In genomic region chr15:99125711-99126080, GRCm38 (mm10) we compare ENCODE assay signal across 8 mouse cellular contexts. TPM values are rescaled to one million over a fixed set of nuclear protein-coding genes. Genes with fewer than 3 reads are reported as not detected.
A peak's percentile ranks its signal among the peaks of the same experiment; 100 is the strongest.
DNase-seq lines count a peak whose midpoint lies in the region; ATAC-seq and TF ChIP-seq lines count a peak whose summit lies in the region.

Spats2 (plus strand) TSS chr15:99125916.

- H3K36me3 ChIP-seq in neural tube, embryonic 11.5 days (ENCODE audit: control insufficient read depth, insufficient read depth, low read length), result no peaks in the 10 kb centered on the region
- H3K36me3 ChIP-seq in hindbrain, embryonic 15.5 days, result no peaks in the 10 kb centered on the region
- H3K36me3 ChIP-seq in liver, postnatal 0 days (replicated peaks; ENCODE audit: insufficient read depth, low read length), result no peaks in the 10 kb centered on the region

- H3K9ac ChIP-seq in neural tube, embryonic 11.5 days (ENCODE audit: low read length), result peak within 1 kb of the TSS; percentile 83
- H3K9ac ChIP-seq in hindbrain, embryonic 15.5 days, result peak within 1 kb of the TSS; percentile 62
- peak within 1 kb of the TSS; percentile 80 for H3K9ac ChIP-seq in liver, postnatal 0 days (replicated peaks)

- TF ChIP-seq CTCF in liver, postnatal 0 days (IDR thresholded peaks at IDR 0.05; ENCODE audit: low read depth), result no peak

- H3K9me3 ChIP-seq in neural tube, embryonic 11.5 days (ENCODE audit: control insufficient read depth, low read length), result no peaks in the 10 kb centered on the region
- no peaks in the 10 kb centered on the region for H3K9me3 ChIP-seq in hindbrain, embryonic 15.5 days
- H3K9me3 ChIP-seq in liver, postnatal 0 days (ENCODE audit: low read length), result no peaks in the 10 kb centered on the region

- H3K27ac ChIP-seq in neural tube, embryonic 11.5 days (ENCODE audit: low read depth, low read length), result peak within 1 kb of the TSS; percentile 96
- H3K27ac ChIP-seq in hindbrain, embryonic 15.5 days (replicated peaks), result peak within 1 kb of the TSS; percentile 96
- peak within 1 kb of the TSS; percentile 85 for H3K27ac ChIP-seq in liver, postnatal 0 days (ENCODE audit: low read depth)

- no peak for ATAC-seq in neural tube, embryonic 11.5 days (ENCODE audit: insufficient read depth, low FRiP score, low TSS enrichment)
- no peak for ATAC-seq in hindbrain, embryonic 15.5 days (ENCODE audit: low FRiP score, low read depth)
- peak; percentile 9; the same call in 1 of the 2 replicates for ATAC-seq in liver, postnatal 0 days
- no peak for ATAC-seq in megakaryocyte-erythroid progenitor cell, adult 5-6 weeks (replicated peaks; ENCODE audit: low FRiP score, low TSS enrichment, poor library complexity, severe bottlenecking)

- no peaks in the 10 kb centered on the region for H3K27me3 ChIP-seq in neural tube, embryonic 11.5 days (ENCODE audit: control insufficient read depth, insufficient read depth, low read length)
- no peaks in the 10 kb centered on the region for H3K27me3 ChIP-seq in hindbrain, embryonic 15.5 days
- H3K27me3 ChIP-seq in liver, postnatal 0 days (ENCODE audit: insufficient read depth, low read length), result peaks cover 4% of the 10 kb centered on the region; the same call in 1 of the 2 replicates

- peak within 1 kb of the TSS; percentile 68 for H3K4me2 ChIP-seq in neural tube, embryonic 11.5 days (ENCODE audit: low read depth)
- peak within 1 kb of the TSS; percentile 86 for H3K4me2 ChIP-seq in hindbrain, embryonic 15.5 days
- peak within 1 kb of the TSS; percentile 85 for H3K4me2 ChIP-seq in liver, postnatal 0 days (ENCODE audit: low read depth, low read length)

- WGBS in neural tube, embryonic 11.5 days, result 2% methylated on average over 12 of the region's 12 CpGs
- 2% methylated on average over 12 of the region's 12 CpGs for whole genome bisulfite sequencing in hindbrain, embryonic 15.5 days
- WGBS in liver, postnatal 0 days (ENCODE audit: insufficient replicate concordance), result 2% methylated on average over 12 of the region's 12 CpGs

- peaks cover 11% of the 10 kb centered on the region; the same call in 1 of the 2 replicates for H3K4me1 ChIP-seq in neural tube, embryonic 11.5 days (ENCODE audit: control insufficient read depth, insufficient read depth, low read length)
- H3K4me1 ChIP-seq in hindbrain, embryonic 15.5 days (replicated peaks), result peaks cover 34% of the 10 kb centered on the region
- peaks cover 7% of the 10 kb centered on the region; the same call in 1 of the 2 replicates for H3K4me1 ChIP-seq in liver, postnatal 0 days (ENCODE audit: insufficient read depth)

- no peak for DNase-seq in adrenal gland, adult 18-20 months (ENCODE audit: low spot score in 2 of 2)
- DNase-seq in adrenal gland, adult (ENCODE audit: inconsistent age in 2 of 2, low spot score in 1 of 2), result no peak
- no peak for DNase-seq in neural tube, embryonic 11.5 days (ENCODE audit: low spot score)
- DNase-seq in neural tube, embryonic 10.5 days (ENCODE audit: extremely low spot score, low spot score), result no peak
- DNase-seq in liver, postnatal 0 days, result no peak
- DNase-seq in frontal cortex, postnatal 25 days (ENCODE audit: low spot score in 2 of 2), result no peak

- TF ChIP-seq EP300 in liver, postnatal 0 days (IDR thresholded peaks at IDR 0.05; ENCODE audit: low read depth), result no peak

- peak within 1 kb of the TSS; percentile 80 for H3K4me3 ChIP-seq in neural tube, embryonic 11.5 days (ENCODE audit: low read depth, low read length)
- peak within 1 kb of the TSS; percentile 85 for H3K4me3 ChIP-seq in hindbrain, embryonic 15.5 days
- H3K4me3 ChIP-seq in liver, postnatal 0 days (ENCODE audit: low read depth, low read length), result peak within 1 kb of the TSS; percentile 68

RNA-seq across cellular contexts. Expression of gene Spats2, which starts in this region (rescaled TPM):
- total RNA-seq in adrenal gland, adult 18-20 months (2021), result 10 to 100 TPM; 10.4 to 10.6 TPM
- polyA plus RNA-seq in neural tube, embryonic 11.5 days (2014; fragmentation: Nextera tagmentation; extraction: Ambion mirVana), result 63.3 and 63.7 TPM in 2 replicates
- polyA plus RNA-seq in hindbrain, embryonic 15.5 days (2015; fragmentation: Nextera tagmentation; extraction: Ambion mirVana), result 32.3 and 34.9 TPM in 2 replicates
- 4.0 and 4.7 TPM in 2 replicates for polyA plus RNA-seq in liver, postnatal 0 days (2015; fragmentation: Nextera tagmentation; extraction: Ambion mirVana)
- total RNA-seq in megakaryocyte-erythroid progenitor cell, adult 5-6 weeks (2014; fragmentation: Nextera tagmentation), result not detected in 2 replicates
- total RNA-seq in megakaryocyte-erythroid progenitor cell, adult 5-6 weeks (2017), result 0.61 TPM in 1 of 2 replicates, not detected in the other

Comparison
In these comparisons a context has a peak if more than half of its experiments do, and no peak if none do; other contexts are left out.
1. RNA of gene Spats2 (total RNA-seq): 10.4 to 10.6 TPM in adrenal gland, adult 18-20 months; 0.61 TPM in megakaryocyte-erythroid progenitor cell, adult 5-6 weeks; every median in the first group is over 4 times any median in the second.
2. Peak in every context shown above with its lines, with median percentiles within 50 percentile points of each other: H3K27ac ChIP-seq, H3K4me2 ChIP-seq, H3K4me3 ChIP-seq and H3K9ac ChIP-seq.